Mouse (Mus musculus) testis, adult 2 months (tissue): Measurements from ENCODE around the gene Tbl1x.

Experiments used
- CTCF ChIP-seq: fragments of 200-500 bp; IDR thresholded peaks from 2 replicates; pipeline ENCODE4 v1.5.1; 2012; ENCODE audit warnings: low read depth, mild to moderate bottlenecking, inconsistent platforms, low read length, moderate library complexity; ENCODE audit not compliant: control insufficient read depth, insufficient read depth, insufficient replicate concordance
- POLR2A ChIP-seq: fragments of 200-500 bp; IDR thresholded peaks from 2 replicates; pipeline ENCODE4 v1.6.1; 2012; ENCODE audit warnings: low read depth, mild to moderate bottlenecking, inconsistent platforms, low read length, moderate library complexity; ENCODE audit not compliant: control insufficient read depth

DNA sequence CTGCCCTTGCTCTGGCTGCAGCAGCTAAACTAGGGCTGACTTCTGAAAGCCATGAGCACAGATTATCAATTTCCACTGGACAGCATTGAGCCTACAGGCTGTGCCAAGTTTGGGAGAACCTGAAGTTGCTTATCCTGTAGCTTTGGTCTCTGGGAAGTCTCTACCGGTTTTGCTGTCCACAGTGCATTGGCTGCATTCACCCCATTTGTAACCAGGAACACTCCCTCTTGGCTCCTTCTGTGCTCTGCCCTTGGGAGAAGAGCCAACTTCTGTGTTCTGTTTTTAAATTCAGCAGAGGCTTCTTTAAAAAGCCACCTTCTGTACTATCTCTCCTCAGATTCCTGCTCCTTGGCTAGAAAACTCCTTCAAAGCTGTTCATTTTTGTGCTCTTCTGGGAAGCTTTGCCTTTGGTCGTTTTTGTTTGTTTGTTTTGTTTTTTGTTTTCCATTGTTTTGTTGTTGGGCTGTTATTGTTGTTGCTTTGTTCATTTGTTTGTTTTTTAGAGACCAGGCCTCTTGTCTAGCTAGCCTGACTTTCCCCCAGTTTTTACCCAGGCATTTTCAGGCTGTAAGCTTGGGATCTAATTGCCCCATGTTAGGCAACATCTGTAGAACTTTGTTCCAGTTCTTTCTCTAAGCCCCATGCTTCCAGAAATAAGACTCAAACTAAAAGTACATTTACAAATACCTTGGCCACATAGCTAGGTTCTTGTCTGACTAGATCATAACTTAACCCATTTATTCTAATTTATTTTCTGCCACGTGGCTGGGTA, 159.2 kb downstream of the Tbl1x start:
- TF ChIP-seq CTCF (no peak), POLR2A (no peak)
